Mouse (Mus musculus): ENCODE measurements around the gene Ccnk.
A peak's percentile ranks its signal among the peaks of the same experiment; 100 is the strongest.

Ccnk gene

DNA sequence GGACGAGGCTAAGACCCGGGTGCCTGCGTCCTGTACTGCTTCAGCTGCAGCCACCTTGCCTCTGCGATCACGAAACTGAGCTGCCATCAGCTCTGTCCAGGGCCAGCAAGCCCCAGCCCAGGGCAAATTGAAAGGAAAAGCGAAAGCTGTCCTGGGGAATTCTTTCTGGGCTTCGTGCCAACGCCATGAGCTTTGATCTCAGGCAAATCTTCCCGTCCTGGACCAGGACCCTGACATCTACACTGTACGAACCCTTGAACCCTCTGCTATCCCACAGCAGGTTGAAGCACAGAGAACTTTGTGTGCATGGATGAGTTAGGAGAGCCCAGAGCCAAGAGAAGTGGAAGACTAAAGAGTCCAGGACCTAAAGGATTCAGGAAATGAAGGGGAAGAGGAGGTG lies 70.1 kb downstream of the Ccnk start:
- peak; percentile 61 for DNase-seq

- no peak for DNase-seq
These were observed 71.8 kb downstream of the Ccnk start for GRCm38 (mm10) chr12:108251034-108251792.

DNA sequence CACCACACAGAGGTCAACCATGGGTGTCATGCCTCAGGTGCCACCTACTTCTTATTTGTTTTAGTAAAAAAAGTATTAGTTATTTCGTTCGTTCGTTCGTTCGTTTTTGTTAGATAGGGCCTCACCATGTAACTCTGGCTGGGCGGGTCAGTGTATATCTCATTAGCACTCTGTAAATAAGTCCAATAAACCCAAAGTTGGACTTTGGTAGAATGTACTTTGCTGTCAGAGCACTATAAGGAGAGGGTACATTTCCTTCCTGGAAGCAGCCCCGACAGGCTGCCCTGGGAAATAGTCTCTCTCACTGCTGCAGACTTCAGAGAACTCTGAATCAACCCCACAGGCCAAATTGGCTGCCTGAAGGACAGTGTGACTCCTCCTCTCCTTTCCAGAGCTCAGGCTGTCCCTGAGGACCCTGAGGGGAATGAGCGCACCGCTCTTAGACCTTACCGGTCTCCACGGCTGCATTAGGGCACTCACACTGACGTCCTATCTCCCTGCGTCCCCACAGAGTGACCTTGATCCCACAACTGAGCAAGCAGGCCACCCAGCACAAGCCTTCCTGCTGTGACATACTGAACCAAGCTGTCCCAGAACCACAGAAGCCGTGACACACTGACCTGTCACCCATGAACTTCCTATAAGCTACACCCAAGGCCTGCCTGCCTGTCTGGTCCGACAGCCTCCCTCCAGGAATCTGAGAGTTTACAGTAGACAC lies 72.6 kb downstream of the Ccnk start:
- DNase-seq, result no peak
